Mouse (Mus musculus): ENCODE measurements around the gene Lrrc66.

The Lrrc66 gene

DNA sequence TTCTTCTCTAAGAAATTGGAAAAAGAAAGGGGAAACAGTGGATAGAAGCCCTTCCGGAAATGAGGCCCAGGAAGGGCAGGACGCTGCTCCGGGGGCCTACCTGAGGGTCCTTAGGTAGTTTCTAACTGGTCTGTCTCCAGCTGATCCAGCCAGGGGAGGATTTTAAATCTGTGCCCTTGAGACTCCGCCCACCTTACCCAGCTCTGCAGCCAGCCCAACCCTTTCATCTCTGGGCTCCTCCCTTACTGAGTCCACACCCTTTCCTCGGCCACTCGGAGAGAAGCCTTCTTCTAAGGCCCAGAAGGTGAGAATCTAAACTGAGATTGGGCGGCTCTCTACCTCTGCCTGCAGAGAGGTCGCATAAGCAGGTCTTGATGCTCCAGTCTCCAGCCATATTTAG, at the start of gene Lrrc66:
Gene Lrrc66, minus strand, starts transcription at position 236 of the 400 bp plus-strand sequence.
- no peak for DNase-seq (ENCODE audit: low spot score)

- no peak for DNase-seq (ENCODE audit: low spot score)
These were observed 44.3 kb upstream of the Lrrc66 start for GRCm38 (mm10) chr5:73676626-73677025.

- no peak for DNase-seq (ENCODE audit: low spot score)
These were observed 43.3 kb upstream of the Lrrc66 start for GRCm38 (mm10) chr5:73675604-73676003.

DNA sequence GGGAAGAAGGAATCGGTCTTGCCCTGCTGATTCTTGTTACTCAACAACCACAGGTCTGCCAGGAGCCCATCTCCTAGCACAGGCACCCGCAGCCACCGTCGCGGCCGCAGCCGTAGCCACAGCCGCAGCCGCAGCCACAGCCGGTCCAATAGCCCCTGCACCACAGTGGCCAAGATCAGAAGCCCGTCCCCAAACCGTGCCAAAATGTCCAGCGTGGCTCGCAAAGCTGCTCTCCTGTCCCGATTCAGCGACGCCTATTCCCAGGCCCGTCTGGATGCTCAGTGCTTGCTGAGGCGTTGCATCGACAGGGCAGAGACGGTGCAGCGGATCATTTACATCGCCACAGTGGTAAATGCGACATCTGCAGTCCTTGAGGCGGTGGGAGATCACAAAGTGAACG, 37.1 kb upstream of the Lrrc66 start:
- no peak for DNase-seq (ENCODE audit: low spot score)

DNA sequence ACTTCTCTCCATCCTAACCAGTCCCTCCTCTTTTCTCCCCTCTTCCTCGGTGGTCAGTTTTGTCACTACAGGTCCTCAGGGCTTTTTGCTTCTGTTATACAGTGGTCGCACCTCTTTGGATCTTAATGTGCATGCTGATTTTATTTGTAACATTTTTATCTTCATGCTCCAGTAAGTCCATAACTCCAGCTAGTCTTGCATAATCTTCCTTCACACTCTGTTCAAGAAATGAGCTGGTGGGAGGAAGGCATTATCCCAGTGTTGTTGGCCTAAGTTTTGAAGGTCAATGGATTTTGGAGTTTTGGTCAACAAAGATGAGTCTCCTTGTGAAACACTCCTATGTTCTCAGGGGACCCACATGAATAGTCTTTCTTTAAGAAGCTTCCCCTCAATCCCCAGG, 35.6 kb upstream of the Lrrc66 start:
- no peak for DNase-seq (ENCODE audit: low spot score)

GRCm38 (mm10) chr5:73666695-73667094, 34.4 kb upstream of the Lrrc66 start:
- DNase-seq (ENCODE audit: low spot score), result no peak

- DNase-seq (ENCODE audit: low spot score), result no peak
These were observed 19.5 kb upstream of the Lrrc66 start for GRCm38 (mm10) chr5:73651855-73652201.

DNA sequence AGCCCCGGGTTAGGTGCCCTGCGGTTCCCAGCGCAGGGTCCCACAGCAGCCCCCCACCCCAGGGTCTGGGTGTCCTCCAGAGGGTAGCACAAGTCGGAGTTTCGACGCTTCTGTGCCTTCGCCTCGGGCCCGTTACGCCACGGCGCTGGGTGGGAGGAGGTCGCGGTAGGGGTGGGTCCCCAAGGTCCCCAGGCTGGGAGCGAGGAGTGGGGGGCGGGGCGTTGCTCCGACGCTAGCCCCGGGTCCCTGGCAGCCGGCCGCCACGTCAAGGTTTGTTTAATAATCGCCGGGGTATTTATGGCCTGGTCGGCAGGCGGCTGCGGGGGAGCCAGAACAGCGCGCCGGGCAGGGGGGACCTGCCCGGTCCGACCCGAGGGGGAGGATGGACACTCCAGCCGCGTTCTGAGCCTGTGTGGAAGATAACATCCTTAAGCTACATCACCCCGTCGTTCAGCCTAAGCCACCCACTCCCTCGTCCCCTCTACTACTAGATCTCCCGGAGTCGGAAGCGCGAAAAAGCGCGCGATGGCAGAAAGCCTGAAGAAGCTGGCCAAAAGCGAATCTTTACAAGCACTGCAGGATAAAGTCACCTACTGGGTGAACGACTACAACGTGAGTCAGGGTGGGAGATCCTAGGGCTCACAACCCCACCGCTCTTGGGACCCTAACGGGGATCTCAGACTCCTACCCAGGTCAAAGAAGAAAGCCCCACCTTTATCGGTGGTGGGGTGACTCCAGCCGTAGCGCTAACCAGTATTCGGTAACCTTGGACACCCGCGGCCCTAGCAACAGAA, 18.9 kb upstream of the Lrrc66 start, which contains the start of gene Spata18:
Gene Spata18, plus strand, starts transcription at position 319 of the 794 bp plus-strand sequence.
- no peak for DNase-seq (ENCODE audit: low spot score)

DNA sequence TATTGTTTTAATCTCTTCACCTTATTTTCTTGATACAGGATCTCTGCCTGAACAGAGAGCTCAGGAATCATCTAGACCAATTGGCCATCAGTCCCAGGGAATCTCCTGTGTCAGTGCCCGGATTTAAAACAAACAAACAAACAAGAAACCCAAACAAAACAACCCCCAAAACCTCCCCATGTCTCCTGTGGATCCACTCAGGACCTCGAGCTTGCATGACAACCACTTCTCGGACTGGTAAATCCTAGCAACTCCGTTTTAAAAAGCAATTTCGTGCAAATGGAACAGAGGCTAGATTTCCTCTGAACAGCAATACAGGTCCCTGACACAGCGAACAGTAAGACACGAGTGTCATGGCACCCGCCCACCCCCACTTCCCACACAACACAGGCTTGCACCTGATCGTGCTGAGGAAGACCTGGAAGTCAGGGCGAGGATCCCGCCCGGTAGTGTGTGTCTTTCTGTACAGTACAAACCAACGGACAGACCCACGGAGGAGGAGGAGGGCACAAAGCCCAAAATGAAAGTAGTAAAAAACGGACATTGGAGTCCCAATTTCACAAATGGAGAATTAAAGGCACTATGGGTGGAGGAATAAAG, 18.1 kb upstream of the Lrrc66 start:
- no peak for DNase-seq (ENCODE audit: low spot score)

DNA sequence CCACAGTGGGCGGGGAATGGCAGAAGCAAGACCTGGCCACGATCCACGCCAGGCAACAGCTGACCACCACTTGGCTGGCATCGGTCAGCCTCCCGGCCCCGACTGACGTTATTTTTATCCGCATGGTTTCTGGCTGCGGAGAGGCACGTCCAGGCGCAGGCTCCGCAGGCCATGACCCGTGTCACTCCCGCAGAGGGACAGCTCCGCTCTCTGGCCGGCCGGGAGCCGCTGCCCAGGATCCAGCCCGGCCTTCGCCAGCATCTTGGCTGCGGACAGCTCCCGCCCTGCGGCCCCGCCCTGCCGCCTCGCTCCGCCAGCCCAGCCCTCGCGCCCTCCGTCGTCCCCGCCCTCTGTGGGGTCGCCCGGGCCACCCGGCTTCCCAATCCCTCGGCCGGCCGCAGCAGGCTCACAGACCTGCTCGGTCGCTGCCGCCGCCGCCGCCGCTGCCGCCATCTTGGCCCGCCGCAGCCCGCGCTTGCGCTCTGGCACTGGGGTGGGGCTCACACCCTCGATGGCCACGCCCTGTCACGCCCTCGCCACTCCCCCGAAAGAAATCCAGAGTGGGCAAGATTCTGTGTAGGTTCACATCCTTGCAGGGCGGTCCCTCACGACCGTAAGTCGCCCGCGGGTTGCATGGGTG, 15.1 kb upstream of the Lrrc66 start, which contains the start of gene Sgcb:
Gene Sgcb, minus strand, starts transcription at position 530 of the 640 bp plus-strand sequence.
- DNase-seq (ENCODE audit: low spot score), result peak; percentile 43

- no peak for DNase-seq (ENCODE audit: low spot score)
These were observed 9.8 kb upstream of the Lrrc66 start for GRCm38 (mm10) chr5:73642091-73642490.

DNA sequence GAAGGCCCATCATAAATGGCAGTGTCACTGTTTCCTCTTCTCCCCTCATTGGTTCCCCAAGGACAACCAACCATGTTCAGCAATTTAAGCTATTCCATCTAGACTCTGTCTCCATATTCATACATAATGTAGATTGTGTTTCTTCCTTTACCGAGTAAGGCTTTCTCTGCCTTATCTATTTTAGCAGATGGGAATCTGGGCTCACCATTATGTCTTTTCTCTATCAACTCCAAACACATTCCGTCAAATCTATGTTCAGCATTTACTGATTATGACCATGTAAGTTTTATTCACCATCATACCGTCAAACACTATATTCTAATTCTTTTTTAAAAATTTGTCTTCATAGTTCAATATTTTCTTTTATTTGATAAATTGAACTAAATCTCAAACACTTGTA, 8.7 kb upstream of the Lrrc66 start:
- DNase-seq (ENCODE audit: low spot score), result no peak

- DNase-seq (ENCODE audit: low spot score), result no peak
These were observed 5.2 kb upstream of the Lrrc66 start for GRCm38 (mm10) chr5:73637337-73638107.

GRCm38 (mm10) chr5:73633141-73633540, 815 bp upstream of the Lrrc66 start:
- DNase-seq (ENCODE audit: low spot score), result no peak

- no peak for DNase-seq (ENCODE audit: low spot score)
These were observed 1.2 kb downstream of the Lrrc66 start for GRCm38 (mm10) chr5:73631001-73631558.

- DNase-seq (ENCODE audit: low spot score), result no peak
These were observed 2.2 kb downstream of the Lrrc66 start for GRCm38 (mm10) chr5:73630141-73630540.

- no peak for DNase-seq (ENCODE audit: low spot score)
These were observed 4.3 kb downstream of the Lrrc66 start for GRCm38 (mm10) chr5:73627991-73628390.

DNA sequence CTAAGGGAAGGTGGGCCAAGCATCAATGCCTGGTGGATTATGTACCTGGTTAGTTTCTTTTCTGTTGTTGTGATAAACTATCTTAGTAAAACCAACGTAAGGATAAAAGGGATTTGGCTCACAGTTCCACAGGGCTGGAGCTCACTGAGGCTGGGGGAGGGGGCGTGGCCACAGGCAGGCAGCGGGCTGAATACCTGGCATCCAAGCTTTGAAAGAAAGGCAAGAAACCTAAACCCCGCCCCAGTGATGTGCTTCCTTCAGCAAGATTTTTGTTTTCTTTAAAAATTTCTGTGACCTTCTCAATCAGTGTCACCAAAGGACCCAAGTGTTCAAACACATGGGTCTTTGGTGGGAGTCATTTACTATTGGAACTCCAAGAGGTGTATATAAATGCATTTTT, 4.8 kb downstream of the Lrrc66 start:
- DNase-seq (ENCODE audit: low spot score), result no peak

DNA sequence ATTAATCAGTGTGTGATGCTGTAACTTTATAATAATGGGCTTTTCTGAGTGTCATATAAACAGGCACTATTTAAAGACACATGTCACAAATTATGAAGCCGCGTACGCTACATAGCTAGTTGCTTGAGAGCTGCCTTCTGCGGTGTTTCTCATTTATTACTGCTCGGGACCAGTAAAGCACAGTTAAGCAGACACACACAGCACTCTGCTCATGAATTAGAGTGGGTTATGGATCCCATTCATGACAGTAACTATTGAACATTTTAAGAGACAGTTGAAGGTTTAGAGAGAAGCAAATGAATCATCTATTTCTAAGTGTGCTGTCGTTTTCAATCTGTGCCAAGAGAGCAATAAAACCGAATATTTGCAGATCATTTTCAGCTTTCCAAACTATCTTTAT, 5.5 kb downstream of the Lrrc66 start:
- DNase-seq (ENCODE audit: low spot score), result no peak

- no peak for DNase-seq (ENCODE audit: low spot score)
These were observed 6.8 kb downstream of the Lrrc66 start for GRCm38 (mm10) chr5:73625505-73625904.

DNA sequence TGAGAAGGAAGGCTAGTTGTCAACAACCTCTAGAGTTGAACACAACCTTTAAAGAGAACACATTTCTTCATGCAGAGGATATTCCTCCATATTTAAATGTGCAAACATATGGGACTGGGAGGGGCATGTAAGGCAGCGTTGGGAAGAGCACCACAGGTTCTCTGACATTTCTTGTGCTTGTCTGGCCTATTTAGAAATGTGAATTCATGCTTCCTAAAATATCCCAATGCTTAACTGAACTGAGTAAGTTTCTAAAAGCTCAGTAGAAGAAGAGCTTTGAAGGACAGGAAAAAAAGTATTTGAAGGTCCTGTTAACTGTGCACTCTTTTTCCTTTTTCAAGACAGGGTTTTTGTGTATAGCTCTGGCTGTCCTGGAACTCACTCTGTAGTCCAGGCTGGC, 13.4 kb downstream of the Lrrc66 start:
- no peak for DNase-seq (ENCODE audit: low spot score)

DNA sequence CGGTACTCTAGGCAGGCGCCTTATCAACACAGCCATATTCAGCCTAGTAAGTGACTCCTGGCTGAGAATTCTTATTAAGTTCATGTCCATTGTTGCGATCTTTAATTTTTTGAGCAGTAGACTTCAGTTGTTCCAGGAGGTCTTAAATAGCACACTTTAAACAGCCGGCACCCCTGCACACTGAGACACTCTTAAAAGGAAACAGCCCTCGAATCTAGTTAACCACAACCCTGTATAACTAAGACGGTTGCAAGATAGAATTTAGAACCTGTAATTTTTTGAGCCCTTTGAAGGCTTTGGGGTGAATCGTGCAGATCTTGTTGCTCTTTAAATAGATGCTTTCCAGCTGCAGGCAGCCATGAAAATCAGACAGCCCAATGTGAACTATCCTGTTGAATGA, 17.1 kb downstream of the Lrrc66 start:
- DNase-seq (ENCODE audit: low spot score), result no peak
